Mouse (Mus musculus) neural tube, embryonic 13.5 days (tissue): ENCODE results near the gene Rpp30. TPM values are rescaled to one million over a fixed set of nuclear protein-coding genes. Genes with fewer than 3 reads are reported as not detected.

Experiments
- ATAC-seq: fragments of 200-750 bp; cut with Nextera tagmentation; 2 replicates; pipeline ENCODE4 v1.8.0; 2017; ENCODE audit warnings: low read depth, mild to moderate bottlenecking, moderate TSS enrichment, moderate library complexity
- H3K27ac ChIP-seq: fragments of 300-500 bp; sonication (generic); replicated peaks from 2 replicates; pipeline ENCODE4 v1.5.1; 2015; ENCODE audit warnings: moderate library complexity, mild to moderate bottlenecking, inconsistent platforms
- H3K27me3 ChIP-seq: fragments of 300-500 bp; sonication (generic); 2 replicates; pipeline ENCODE4 v1.6.1; 2015; ENCODE audit warnings: mild to moderate bottlenecking, inconsistent platforms
- H3K36me3 ChIP-seq: fragments of 300-500 bp; sonication (generic); 2 replicates; pipeline ENCODE4 v1.6.1; 2015; ENCODE audit warnings: mild to moderate bottlenecking, inconsistent platforms
- H3K4me1 ChIP-seq: fragments of 300-500 bp; sonication (generic); replicated peaks from 2 replicates; pipeline ENCODE4 v1.6.1; 2015; ENCODE audit warnings: inconsistent platforms
- H3K4me2 ChIP-seq: fragments of 300-500 bp; sonication (generic); 2 replicates; pipeline ENCODE4 v1.6.1; 2015; ENCODE audit warnings: inconsistent platforms, mild to moderate bottlenecking, moderate library complexity
- H3K4me3 ChIP-seq: fragments of 300-500 bp; sonication (generic); 2 replicates; pipeline ENCODE4 v1.5.1; 2015; ENCODE audit warnings: mild to moderate bottlenecking, inconsistent platforms
- H3K9ac ChIP-seq: fragments of 300-500 bp; sonication (generic); 2 replicates; pipeline ENCODE4 v1.6.1; 2015; ENCODE audit warnings: moderate library complexity, mild to moderate bottlenecking, inconsistent platforms
- H3K9me3 ChIP-seq: fragments of 300-500 bp; sonication (generic); 2 replicates; pipeline ENCODE4 v1.6.1; 2016; ENCODE audit warnings: inconsistent platforms
- WGBS: fragments of 180-500 bp; shearing (Covaris S2); methylation state at CpG from one replicate; pipeline ENCODE4 v1.1.7; 2015; 5-methylcytosine and 5-hydroxymethylcytosine counted together
- polyA plus RNA-seq: library from polyadenylated mRNA; unstranded; fragments of >200 nt; fragmentation: Nextera tagmentation; extraction: Ambion mirVana; gene quantifications from 2 replicates; pipeline ENCODE4 v1.2.1, GENCODE M21; 2015

Gene Rpp30
- polyA plus RNA-seq, 1 experiment from 2014 or later = 80.8 TPM

DNA sequence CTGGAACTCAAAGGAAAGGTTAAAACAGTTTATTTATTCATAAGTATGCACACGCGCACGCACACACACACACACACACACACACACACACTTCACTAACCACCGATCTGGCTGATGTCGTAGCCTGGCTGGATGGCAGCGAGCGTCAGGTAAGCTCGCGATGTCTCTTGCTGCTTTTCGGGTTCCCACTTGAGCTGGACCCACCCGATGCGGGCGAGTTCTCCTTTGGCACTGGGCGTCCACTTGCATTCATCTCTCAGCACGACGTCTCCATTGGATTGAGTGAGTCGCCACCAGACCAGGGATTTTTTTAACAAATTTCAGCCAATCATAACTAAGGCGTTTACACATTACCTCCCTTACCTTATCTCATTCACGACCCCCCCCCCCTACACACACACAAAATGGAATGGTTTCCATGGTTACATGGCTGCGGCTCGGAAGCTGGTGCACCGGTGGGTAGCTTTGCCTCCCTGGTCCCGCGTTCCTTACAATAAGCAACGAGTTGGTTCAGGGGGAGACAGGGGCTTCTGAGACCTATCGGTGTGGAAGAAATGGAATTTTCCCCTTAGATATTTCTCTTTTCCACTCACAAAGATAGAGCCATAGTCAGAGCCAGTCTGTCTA, 25.9 kb downstream of the Rpp30 start:
- H3K4me2 ChIP-seq = no peak overlapping the region
- ATAC-seq = no peak
- 74% methylated on average over 26 of the region's 26 CpGs for WGBS

GRCm38 (mm10) chr19:36110465-36110864, 26.9 kb downstream of the Rpp30 start:
- H3K27ac ChIP-seq = no peak overlapping the region
- 0 out of 2 replicates have a peak, but pooled peaks have one; percentile 48 for ATAC-seq
- H3K36me3 ChIP-seq = 0 out of 2 replicates have a peak, but pooled peaks cover 3% of the 10 kb centered on the region
- H3K9me3 ChIP-seq = no peaks in the 10 kb centered on the region
- H3K9ac ChIP-seq = no peak overlapping the region
- H3K27me3 ChIP-seq = no peaks in the 10 kb centered on the region; the same call in 1 of the 2 replicates
- H3K4me1 ChIP-seq = peaks cover 19% of the 10 kb centered on the region
- 37% methylated on average over 7 of the region's 7 CpGs for WGBS
- no peak overlapping the region for H3K4me2 ChIP-seq
- no peak overlapping the region for H3K4me3 ChIP-seq

More for the DNA sequence above, 25.9 kb downstream of the Rpp30 start:
- peaks cover 19% of the 10 kb centered on the region for H3K4me1 ChIP-seq
- no peak overlapping the region for H3K9ac ChIP-seq
- H3K27me3 ChIP-seq = no peaks in the 10 kb centered on the region; the same call in 1 of the 2 replicates
- H3K36me3 ChIP-seq = 0 out of 2 replicates have a peak, but pooled peaks cover 3% of the 10 kb centered on the region
- H3K4me3 ChIP-seq = no peak overlapping the region
- no peak overlapping the region for H3K27ac ChIP-seq
- H3K9me3 ChIP-seq = no peaks in the 10 kb centered on the region

GRCm38 (mm10) chr19:36111054-36111895, 27.8 kb downstream of the Rpp30 start:
- H3K4me3 ChIP-seq = peak overlapping the region; percentile 33
- peaks cover 19% of the 10 kb centered on the region for H3K4me1 ChIP-seq
- WGBS = 24% methylated on average over 7 of the region's 7 CpGs
- H3K9ac ChIP-seq = no peak overlapping the region
- H3K4me2 ChIP-seq = peak overlapping the region; percentile 56
- H3K27ac ChIP-seq = no peak overlapping the region
- H3K9me3 ChIP-seq = no peaks in the 10 kb centered on the region
- ATAC-seq = peak; percentile 60; the same call in 1 of the 2 replicates
- H3K27me3 ChIP-seq = no peaks in the 10 kb centered on the region; the same call in 1 of the 2 replicates
- no peaks in the 10 kb centered on the region for H3K36me3 ChIP-seq

DNA sequence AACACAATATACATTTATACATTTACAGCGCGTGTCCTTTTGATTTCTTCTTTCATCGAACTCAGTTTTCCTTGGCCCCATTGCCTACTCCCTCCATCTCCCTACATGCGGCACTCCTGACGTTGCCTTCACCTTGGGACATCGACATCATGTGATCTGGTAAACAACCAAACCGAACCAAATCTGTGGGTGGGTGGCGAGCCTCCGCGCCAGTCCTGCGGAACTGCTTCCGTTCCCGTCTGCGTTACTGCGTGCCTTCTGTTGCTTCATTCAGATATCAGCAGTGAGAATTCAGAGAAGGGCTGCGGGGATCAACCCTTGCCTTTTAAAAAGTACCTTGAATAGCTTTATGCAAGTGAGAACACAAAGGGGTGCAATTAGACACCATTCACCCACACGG, 28.5 kb downstream of the Rpp30 start:
- no peaks in the 10 kb centered on the region; the same call in 1 of the 2 replicates for H3K27me3 ChIP-seq
- peak overlapping the region; percentile 58; the same call in 1 of the 2 replicates for H3K9ac ChIP-seq
- H3K4me3 ChIP-seq = peak overlapping the region; percentile 33
- H3K36me3 ChIP-seq = no peaks in the 10 kb centered on the region
- peak overlapping the region; percentile 56 for H3K4me2 ChIP-seq
- ATAC-seq = 0 out of 2 replicates have a peak, but pooled peaks have one; percentile 32
- H3K4me1 ChIP-seq = peaks cover 19% of the 10 kb centered on the region
- no peaks in the 10 kb centered on the region for H3K9me3 ChIP-seq
- H3K27ac ChIP-seq = no peak overlapping the region
- WGBS = 23% methylated on average over 17 of the region's 17 CpGs

- H3K27ac ChIP-seq = no peak overlapping the region
- H3K4me2 ChIP-seq = no peak overlapping the region
- ATAC-seq = no peak
- H3K4me3 ChIP-seq = no peak overlapping the region
- H3K27me3 ChIP-seq = no peaks in the 10 kb centered on the region; the same call in 1 of the 2 replicates
- no peaks in the 10 kb centered on the region for H3K36me3 ChIP-seq
- H3K9me3 ChIP-seq = no peaks in the 10 kb centered on the region
- H3K4me1 ChIP-seq = peaks cover 15% of the 10 kb centered on the region
- no peak overlapping the region for H3K9ac ChIP-seq
- WGBS = 87% methylated on average over 4 of the region's 4 CpGs
Measured at GRCm38 (mm10) chr19:36116185-36116584, 32.7 kb downstream of the Rpp30 start.

- Histone ChIP-seq H3K27me3 (no peaks in the 10 kb centered on the region), H3K4me1 (no peaks in the 10 kb centered on the region), H3K9ac (no peak overlapping the region), H3K36me3 (no peaks in the 10 kb centered on the region), H3K4me3 (no peak overlapping the region), H3K9me3 (no peaks in the 10 kb centered on the region), H3K4me2 (no peak overlapping the region), H3K27ac (no peak overlapping the region)
- no peak for ATAC-seq
- 93% methylated on average over 8 of the region's 8 CpGs for WGBS
Measured at GRCm38 (mm10) chr19:36119219-36119618, 35.7 kb downstream of the Rpp30 start.

- no peak within 1 kb of the TSS for H3K4me3 ChIP-seq
- no peaks in the 10 kb centered on the region for H3K27me3 ChIP-seq
- no peak within 1 kb of the TSS for H3K9ac ChIP-seq
- no peaks in the 10 kb centered on the region for H3K36me3 ChIP-seq
- no peaks in the 10 kb centered on the region for H3K4me1 ChIP-seq
- 83% methylated on average over 14 of the region's 14 CpGs for WGBS
- H3K27ac ChIP-seq = no peak within 1 kb of the TSS
- H3K4me2 ChIP-seq = no peak within 1 kb of the TSS
- no peak for ATAC-seq
- H3K9me3 ChIP-seq = no peaks in the 10 kb centered on the region
Measured at GRCm38 (mm10) chr19:36119783-36120471, 36.4 kb downstream of the Rpp30 start, which contains the start of gene Ankrd1. Gene Ankrd1 (minus strand): TSS chr19:36120099.

GRCm38 (mm10) chr19:36124203-36124602, 40.7 kb downstream of the Rpp30 start:
- WGBS = 71% methylated on average over 1 of the region's 1 CpGs

DNA sequence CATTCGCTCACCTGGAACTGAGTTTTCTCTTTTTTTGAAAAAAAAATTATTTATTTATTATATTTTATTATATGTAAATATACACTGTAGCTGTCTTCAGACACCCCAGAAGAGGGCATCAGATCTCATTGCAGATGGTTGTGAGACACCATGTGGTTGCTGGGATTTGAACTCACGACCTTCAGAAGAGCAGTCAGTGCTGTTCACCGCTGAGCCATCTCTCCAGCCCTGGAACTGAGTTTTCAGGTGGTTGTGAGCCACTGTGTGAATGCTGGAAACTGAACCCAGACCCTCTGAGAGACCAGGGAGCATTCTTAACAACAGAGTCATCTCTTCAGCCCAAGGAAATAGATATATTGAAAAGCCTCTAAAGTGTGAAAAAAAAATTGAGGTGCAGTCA, 44.9 kb downstream of the Rpp30 start:
- no peak overlapping the region for H3K4me2 ChIP-seq
- H3K4me3 ChIP-seq = no peak overlapping the region
- no peak overlapping the region for H3K9ac ChIP-seq
- WGBS = 93% methylated on average over 3 of the region's 3 CpGs
- no peaks in the 10 kb centered on the region for H3K27me3 ChIP-seq
- ATAC-seq = no peak
- no peaks in the 10 kb centered on the region; the same call in 1 of the 2 replicates for H3K4me1 ChIP-seq
- no peak overlapping the region for H3K27ac ChIP-seq
- H3K36me3 ChIP-seq = no peaks in the 10 kb centered on the region
- no peaks in the 10 kb centered on the region for H3K9me3 ChIP-seq

More at GRCm38 (mm10) chr19:36124203-36124602, 40.7 kb downstream of the Rpp30 start:
- Histone ChIP-seq H3K9me3 (no peaks in the 10 kb centered on the region), H3K9ac (no peak overlapping the region), H3K4me2 (no peak overlapping the region), H3K27me3 (no peaks in the 10 kb centered on the region), H3K4me3 (no peak overlapping the region), H3K4me1 (no peaks in the 10 kb centered on the region; the same call in 1 of the 2 replicates), H3K27ac (no peak overlapping the region), H3K36me3 (no peaks in the 10 kb centered on the region)
- no peak for ATAC-seq

DNA sequence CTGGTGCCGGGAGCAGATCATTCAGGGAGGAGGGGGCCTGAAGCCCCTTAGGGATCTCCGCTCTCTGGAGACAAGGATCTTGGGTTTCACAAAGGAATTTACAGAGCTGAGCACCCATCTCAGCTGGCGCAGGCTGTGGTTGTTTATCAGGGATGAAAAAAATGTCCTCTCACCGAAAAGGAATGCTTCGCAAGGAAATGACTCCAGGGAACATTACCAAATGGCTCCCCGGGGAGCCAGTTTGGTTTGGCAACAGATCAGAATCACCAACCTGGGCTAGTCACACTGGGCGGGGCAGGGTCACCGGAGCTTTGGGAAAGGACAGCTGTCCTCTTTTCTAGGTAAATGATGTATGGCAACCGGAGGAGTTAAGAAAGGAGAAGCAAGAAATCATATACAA, 45.7 kb downstream of the Rpp30 start:
- H3K4me1 ChIP-seq = no peaks in the 10 kb centered on the region; the same call in 1 of the 2 replicates
- H3K9me3 ChIP-seq = no peaks in the 10 kb centered on the region
- no peak overlapping the region for H3K9ac ChIP-seq
- H3K27me3 ChIP-seq = no peaks in the 10 kb centered on the region
- WGBS = 62% methylated on average over 9 of the region's 9 CpGs
- no peak overlapping the region for H3K4me3 ChIP-seq
- ATAC-seq = no peak
- H3K4me2 ChIP-seq = no peak overlapping the region
- H3K36me3 ChIP-seq = no peaks in the 10 kb centered on the region
- H3K27ac ChIP-seq = no peak overlapping the region

DNA sequence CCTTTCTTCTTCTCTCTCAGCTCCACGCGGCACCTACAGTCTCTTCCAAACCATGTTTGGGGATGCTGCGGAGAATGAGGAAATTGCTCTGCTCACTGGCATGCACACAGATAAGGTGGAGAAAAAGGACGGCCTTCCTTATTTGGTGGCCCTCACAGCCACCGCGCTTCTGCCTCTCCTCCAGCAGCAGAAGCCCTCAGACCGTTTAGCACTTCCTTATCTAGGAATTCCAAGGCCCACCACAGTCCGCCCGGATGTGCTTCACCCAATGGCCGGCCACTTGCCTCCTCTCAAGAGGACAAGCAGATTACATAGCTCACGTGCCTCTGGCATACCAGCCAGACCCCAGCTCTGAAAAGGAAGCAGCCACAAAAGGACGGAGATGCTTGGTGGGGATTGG, 46.1 kb downstream of the Rpp30 start:
- Histone ChIP-seq H3K4me1 (no peaks in the 10 kb centered on the region; the same call in 1 of the 2 replicates), H3K9me3 (no peaks in the 10 kb centered on the region), H3K27ac (no peak overlapping the region), H3K4me2 (no peak overlapping the region), H3K27me3 (no peaks in the 10 kb centered on the region), H3K4me3 (no peak overlapping the region), H3K9ac (no peak overlapping the region), H3K36me3 (no peaks in the 10 kb centered on the region)
- ATAC-seq = no peak
- WGBS = 68% methylated on average over 12 of the region's 12 CpGs
